Mouse (Mus musculus) heart, postnatal 0 days (tissue): ENCODE data around the gene Lyz2.

Experiments
- CTCF ChIP-seq: IDR thresholded peaks from 2 replicates; pipeline ENCODE4 v1.5.1; 2016; ENCODE audit warnings: antibody characterized with exemption, control low read depth, low read depth
- EP300 ChIP-seq: IDR thresholded peaks from 2 replicates; pipeline ENCODE4 v1.6.1; 2016; ENCODE audit warnings: antibody characterized with exemption, low read depth

DNA sequence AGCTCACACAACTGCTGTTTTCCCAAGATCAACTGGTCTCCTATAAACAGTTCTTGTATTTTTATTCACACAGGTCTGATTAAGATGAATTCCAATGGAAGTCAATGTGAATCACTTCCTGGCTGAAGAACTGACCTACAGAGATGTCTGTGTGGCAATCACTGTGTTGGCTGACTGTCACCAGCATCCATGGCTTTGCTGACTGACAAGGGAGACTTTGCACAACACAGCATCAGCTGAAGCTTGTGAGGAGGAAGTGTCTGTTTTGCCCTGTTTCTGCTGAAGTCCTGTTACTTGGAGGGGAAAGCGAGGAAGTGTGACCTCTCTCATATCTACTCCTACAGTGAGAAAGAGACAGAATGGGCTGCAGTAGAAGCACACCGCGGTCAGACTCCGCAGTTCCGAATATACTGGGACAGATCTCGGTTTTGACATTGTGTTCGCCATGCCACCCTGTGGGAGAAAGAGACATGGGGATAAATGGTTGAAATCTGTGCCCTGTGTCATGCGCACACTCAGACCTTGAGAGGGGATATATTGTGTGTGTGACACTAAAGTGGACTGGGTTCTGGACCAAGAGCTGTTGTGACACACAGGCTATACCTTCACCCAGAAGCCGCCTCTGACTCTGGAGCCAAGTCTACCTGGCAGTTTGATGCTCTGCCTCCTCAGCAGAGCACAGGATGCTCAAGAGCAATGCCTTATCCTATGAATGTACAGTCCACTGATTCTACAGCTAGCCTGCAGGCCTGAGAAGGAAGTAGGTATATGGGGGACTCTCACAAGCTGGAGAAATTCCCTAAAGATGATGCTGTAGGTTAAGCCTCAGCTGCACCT, 6.3 kb upstream of the Lyz2 start:
- TF ChIP-seq EP300 (no peak), CTCF (no peak)
